Mouse (Mus musculus) neutrophil, adult 5-6 weeks (primary cell): ENCODE measurements around the gene Col19a1. TPM values are rescaled to one million over a fixed set of nuclear protein-coding genes. Genes with fewer than 3 reads are reported as not detected.
"Not testable (repeated sequence)": the region's sequence is repeated elsewhere in the genome, so short reads cannot be mapped to it uniquely, and the experiment has no call there.

ENCODE experiments used
- ATAC-seq: fragments of 151-379, 151-347 bp; 2 replicates; pipeline ENCODE4 v1.8.0; 2017; ENCODE audit warnings: mild to moderate bottlenecking, moderate TSS enrichment; ENCODE audit not compliant: insufficient number of reproducible peaks, poor library complexity, low FRiP score, severe bottlenecking; ENCODE audit errors: extremely low read depth
- total RNA-seq: library from RNA; stranded (forward); fragments of 200-1000 nt; gene quantifications from 2 replicates; pipeline ENCODE4 v1.2.3, GENCODE M21; 2017

Gene Col19a1
- not detected in 2 replicates for total RNA-seq

GRCm38 (mm10) chr1:24587141-24587541, at the start of gene Col19a1:
Gene Col19a1 (minus strand): TSS chr1:24587472.
- ATAC-seq = no peak

- ATAC-seq = no peak
Measured at GRCm38 (mm10) chr1:24633553-24634132, 46.4 kb upstream of the Col19a1 start.

- ATAC-seq = not testable (repeated sequence)
Measured at GRCm38 (mm10) chr1:24612556-24612955, 25.3 kb upstream of the Col19a1 start.

GRCm38 (mm10) chr1:24595096-24595495, 7.8 kb upstream of the Col19a1 start:
- no peak for ATAC-seq

GRCm38 (mm10) chr1:24586370-24587140, 717 bp downstream of the Col19a1 start:
- ATAC-seq = no peak

- ATAC-seq = no peak
Measured at GRCm38 (mm10) chr1:24572602-24573001, 14.7 kb downstream of the Col19a1 start.

- ATAC-seq = no peak
Measured at GRCm38 (mm10) chr1:24564113-24564512, 23.2 kb downstream of the Col19a1 start.

- no peak for ATAC-seq
Measured at GRCm38 (mm10) chr1:24558005-24558404, 29.3 kb downstream of the Col19a1 start.

GRCm38 (mm10) chr1:24553462-24553861, 33.8 kb downstream of the Col19a1 start:
- ATAC-seq = no peak

GRCm38 (mm10) chr1:24550560-24551280, 36.6 kb downstream of the Col19a1 start:
- no peak for ATAC-seq

GRCm38 (mm10) chr1:24550031-24550430, 37.2 kb downstream of the Col19a1 start:
- no peak for ATAC-seq

GRCm38 (mm10) chr1:24549050-24549449, 38.2 kb downstream of the Col19a1 start:
- no peak for ATAC-seq

- ATAC-seq = no peak
Measured at GRCm38 (mm10) chr1:24547574-24547973, 39.7 kb downstream of the Col19a1 start.

- no peak for ATAC-seq
Measured at GRCm38 (mm10) chr1:24539852-24540251, 47.4 kb downstream of the Col19a1 start.

- no peak for ATAC-seq
Measured at GRCm38 (mm10) chr1:24527194-24527593, 60.1 kb downstream of the Col19a1 start.

- ATAC-seq = no peak
Measured at GRCm38 (mm10) chr1:24517462-24517861, 69.8 kb downstream of the Col19a1 start.

- no peak for ATAC-seq
Measured at GRCm38 (mm10) chr1:24515341-24515740, 71.9 kb downstream of the Col19a1 start.

GRCm38 (mm10) chr1:24511536-24511935, 75.7 kb downstream of the Col19a1 start:
- no peak for ATAC-seq

- ATAC-seq = no peak
Measured at GRCm38 (mm10) chr1:24495400-24495799, 91.9 kb downstream of the Col19a1 start.

- no peak for ATAC-seq
Measured at GRCm38 (mm10) chr1:24484161-24484560, 103.1 kb downstream of the Col19a1 start.
